Comparison of ENCODE assay signal across 15 mouse cellular contexts in the genomic region with DNA sequence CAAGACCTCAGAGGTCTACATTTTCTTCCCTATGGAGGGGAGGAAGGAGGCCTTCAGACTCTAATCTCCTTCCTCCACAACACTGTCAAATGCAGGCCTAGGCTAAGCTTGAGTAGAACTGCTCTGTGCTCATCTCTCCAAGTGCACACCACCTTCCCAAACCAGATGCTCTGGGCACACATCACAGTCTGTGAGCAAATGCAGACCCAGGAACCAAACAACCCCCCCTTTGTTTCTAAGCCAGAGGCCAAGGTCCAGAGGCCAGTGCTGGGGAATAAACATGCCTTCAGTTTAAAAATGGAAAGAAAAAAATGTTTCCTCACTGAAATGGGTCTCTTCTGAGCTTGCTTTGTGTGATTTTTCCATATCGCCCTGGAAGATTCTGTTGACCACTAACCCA.
"Had no signal": no experiment of that assay in that cellular context is flagged by ENCODE, and none has a peak within 500 bp of the region (broad histone marks: within the 10 kb centered on the region; RNA-seq: fewer than 3 reads in every experiment).

No protein-coding gene starts in this region.

- ATAC-seq: hindbrain, postnatal 0 days; midbrain, embryonic 16.5 days had no signal

- H3K4me2 ChIP-seq: limb, embryonic 12.5 days; lung, embryonic 14.5 days; midbrain, embryonic 12.5 days; neural tube, embryonic 13.5 days had no signal

- H3K36me3 ChIP-seq: limb, embryonic 12.5 days; midbrain, embryonic 12.5 days; neural tube, embryonic 13.5 days had no signal

- DNase-seq: kidney, adult 8-10 months; kidney, postnatal 14 days; lung, embryonic 14.5 days; lung, postnatal 10 days; lung, postnatal 4 days; retina, postnatal 1 day; right cerebral cortex, postnatal 4 days; spleen, adult 18-20 months; thymus, postnatal 36 days had no signal

- H3K9me3 ChIP-seq: limb, embryonic 12.5 days; megakaryocyte, embryonic 14.5 days; midbrain, embryonic 12.5 days; neural tube, embryonic 13.5 days had no signal

- H3K4me3 ChIP-seq: limb, embryonic 12.5 days; megakaryocyte, embryonic 14.5 days; midbrain, embryonic 12.5 days; neural tube, embryonic 13.5 days had no signal

- H3K9ac ChIP-seq: limb, embryonic 12.5 days; lung, embryonic 14.5 days; midbrain, embryonic 12.5 days; neural tube, embryonic 13.5 days had no signal

- H3K27ac ChIP-seq: hindbrain, postnatal 0 days; limb, embryonic 12.5 days; midbrain, embryonic 12.5 days; neural tube, embryonic 13.5 days had no signal

- H3K4me1 ChIP-seq: limb, embryonic 12.5 days; megakaryocyte, embryonic 14.5 days had no signal

- H3K27me3 ChIP-seq: limb, embryonic 12.5 days; midbrain, embryonic 12.5 days; neural tube, embryonic 13.5 days had no signal
